Comparison of ENCODE assay signal across 18 mouse cellular contexts in the genomic region with DNA sequence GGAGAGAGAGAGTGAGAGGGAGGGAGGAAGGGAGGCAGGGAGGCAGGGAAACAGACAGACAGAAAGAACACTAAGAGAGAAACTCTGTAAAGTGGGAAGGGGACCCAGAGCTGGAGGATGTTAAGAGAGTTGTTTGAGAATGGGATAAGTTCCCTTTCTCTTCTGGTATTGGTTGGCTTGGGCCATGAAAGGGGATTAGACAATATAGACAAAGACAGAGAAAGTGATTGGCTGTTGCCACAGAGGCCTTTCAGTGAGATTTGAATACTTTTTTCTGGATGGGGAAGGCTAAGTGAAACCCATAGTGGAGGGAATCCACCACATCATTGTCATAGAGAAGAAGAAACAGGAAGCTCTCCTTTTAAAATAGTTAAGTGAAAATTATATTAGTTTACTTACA.
"Had no signal": no experiment of that assay in that cellular context is flagged by ENCODE, and none has a peak within 500 bp of the region (broad histone marks: within the 10 kb centered on the region; RNA-seq: fewer than 3 reads in every experiment).

No protein-coding gene starts in this region.

- H3K9me3 ChIP-seq: liver, embryonic 13.5 days; liver, embryonic 15.5 days; lung, embryonic 15.5 days; midbrain, embryonic 15.5 days; neural tube, embryonic 12.5 days; stomach, embryonic 15.5 days had no signal

- H3K27me3 ChIP-seq: liver, embryonic 13.5 days; liver, embryonic 15.5 days; lung, embryonic 15.5 days; megakaryocyte, embryonic 14.5 days; midbrain, embryonic 15.5 days; neural tube, embryonic 12.5 days; stomach, embryonic 15.5 days had no signal

- ATAC-seq: liver, postnatal 0 days; lung, postnatal 0 days; midbrain, embryonic 15.5 days had no signal

- H3K36me3 ChIP-seq: liver, embryonic 13.5 days; liver, embryonic 15.5 days; lung, embryonic 15.5 days; midbrain, embryonic 15.5 days; neural tube, embryonic 12.5 days; stomach, embryonic 15.5 days had no signal

- H3K4me1 ChIP-seq: liver, embryonic 15.5 days; lung, embryonic 15.5 days; megakaryocyte, embryonic 14.5 days; midbrain, embryonic 15.5 days; neural tube, embryonic 12.5 days; stomach, embryonic 15.5 days had no signal

- H3K4me3 ChIP-seq: liver, embryonic 13.5 days; liver, embryonic 15.5 days; lung, embryonic 15.5 days; megakaryocyte, embryonic 14.5 days; midbrain, embryonic 15.5 days; neural tube, embryonic 12.5 days; stomach, embryonic 15.5 days had no signal

- DNase-seq: liver, embryonic 13.5 days; liver, postnatal 0 days; lung, adult 2 months; lung, postnatal 14 days; lung, postnatal 36 days; right cerebral cortex, postnatal 14 days; thymus, adult 2 months; thymus, postnatal 25 days; thymus, postnatal 4 days had no signal

- H3K9ac ChIP-seq: liver, embryonic 13.5 days; liver, embryonic 15.5 days; liver, postnatal 0 days; lung, embryonic 15.5 days; midbrain, embryonic 15.5 days; neural tube, embryonic 12.5 days; stomach, embryonic 15.5 days had no signal

- H3K27ac ChIP-seq: liver, embryonic 13.5 days; liver, embryonic 15.5 days; lung, embryonic 15.5 days; macrophage; midbrain, embryonic 15.5 days; neural tube, embryonic 12.5 days; stomach, embryonic 15.5 days; stomach, postnatal 0 days had no signal

- H3K4me2 ChIP-seq: liver, embryonic 13.5 days; liver, embryonic 15.5 days; lung, embryonic 15.5 days; midbrain, embryonic 15.5 days; neural tube, embryonic 12.5 days; stomach, embryonic 15.5 days had no signal
